Mouse (Mus musculus) liver, postnatal 0 days (tissue): ENCODE measurements at regions not wholly inside any gene's neighbourhood (a gene's known extent, or its start where the extent isn't known, plus 50 kb on each side); places are given as distances from the start of the nearest gene placed in this dataset.

Experiments used
- CTCF ChIP-seq: sonication (generic); IDR thresholded peaks from 2 replicates; pipeline ENCODE4 v1.5.1; 2016; ENCODE audit warnings: antibody characterized with exemption, low read depth
- EP300 ChIP-seq: IDR thresholded peaks from 2 replicates; pipeline ENCODE4 v1.6.1; 2016; ENCODE audit warnings: antibody characterized with exemption, low read depth, mild to moderate bottlenecking

- TF ChIP-seq EP300 (no peak), CTCF (no peak)
These were observed 240.9 kb upstream of the Stt3b start for GRCm38 (mm10) chr9:115551080-115551479.
